Mouse (Mus musculus) heart, embryonic 11.5 days (tissue): ENCODE results near the gene Tcp11l1. TPM values are rescaled to one million over a fixed set of nuclear protein-coding genes. Genes with fewer than 3 reads are reported as not detected.

Source experiments
- ATAC-seq: fragments of 200-750 bp; cut with Nextera tagmentation; replicated peaks from 2 replicates; pipeline ENCODE4 v1.8.0; 2017; ENCODE audit warnings: moderate library complexity; ENCODE audit not compliant: insufficient number of reproducible peaks, low FRiP score, low TSS enrichment
- H3K27ac ChIP-seq: fragments of 300-500 bp; sonication (generic); 2 replicates; pipeline ENCODE4 v1.5.1; 2014; ENCODE audit warnings: mild to moderate bottlenecking, low read depth, low read length
- H3K27me3 ChIP-seq: fragments of 300-500 bp; sonication (generic); 2 replicates; pipeline ENCODE4 v1.6.1; 2014; ENCODE audit warnings: mild to moderate bottlenecking, low read length, mixed read lengths; ENCODE audit not compliant: control insufficient read depth, insufficient read depth
- H3K36me3 ChIP-seq: fragments of 300-500 bp; sonication (generic); 2 replicates; pipeline ENCODE4 v1.6.1; 2014; ENCODE audit warnings: mild to moderate bottlenecking, low read length, moderate library complexity, mixed read lengths; ENCODE audit not compliant: control insufficient read depth, insufficient read depth
- H3K4me1 ChIP-seq: fragments of 300-500 bp; sonication (generic); 2 replicates; pipeline ENCODE4 v1.6.1; 2014; ENCODE audit warnings: low read length; ENCODE audit not compliant: control insufficient read depth, insufficient read depth
- H3K4me2 ChIP-seq: fragments of 300-500 bp; sonication (generic); 2 replicates; pipeline ENCODE4 v1.6.1; 2014; ENCODE audit warnings: mild to moderate bottlenecking, moderate library complexity
- H3K4me3 ChIP-seq: fragments of 300-500 bp; sonication (generic); 2 replicates; pipeline ENCODE4 v1.5.1; 2014; ENCODE audit warnings: low read depth, low read length
- H3K9ac ChIP-seq: fragments of 300-500 bp; sonication (generic); 2 replicates; pipeline ENCODE4 v1.6.1; 2014; ENCODE audit warnings: mild to moderate bottlenecking, low read depth, low read length, moderate library complexity
- H3K9me3 ChIP-seq: fragments of 300-500 bp; sonication (generic); replicated peaks from 2 replicates; pipeline ENCODE4 v1.6.1; 2016; ENCODE audit warnings: low read length; ENCODE audit not compliant: control insufficient read depth
- WGBS: fragments of 180-500 bp; shearing (Covaris S2); extraction: QIAGEN DNeasy Blood & Tissue Kit; methylation state at CpG from one replicate; pipeline ENCODE4 v1.1.7; 2014; ENCODE audit not compliant: insufficient replicate concordance; 5-methylcytosine and 5-hydroxymethylcytosine counted together
- polyA plus RNA-seq: library from polyadenylated mRNA; unstranded; fragments of >200 nt; fragmentation: Nextera tagmentation; extraction: Ambion mirVana; gene quantifications from 2 replicates; pipeline ENCODE4 v1.2.1, GENCODE M21; 2014

Gene Tcp11l1
- polyA plus RNA-seq, 1 experiment from 2014 or later = 36.0 TPM

- Histone ChIP-seq H3K9ac (no peak overlapping the region), H3K27me3 (no peaks in the 10 kb centered on the region), H3K4me3 (no peak overlapping the region), H3K9me3 (no peaks in the 10 kb centered on the region), H3K4me2 (no peak overlapping the region), H3K4me1 (no peaks in the 10 kb centered on the region), H3K36me3 (no peaks in the 10 kb centered on the region), H3K27ac (no peak overlapping the region)
- no peak for ATAC-seq
- WGBS = 73% methylated on average over 4 of the region's 4 CpGs
Observed at GRCm38 (mm10) chr2:104717827-104718226, 5.9 kb upstream of the Tcp11l1 start.

GRCm38 (mm10) chr2:104717231-104717735 lies 5.3 kb upstream of the Tcp11l1 start:
- H3K27me3 ChIP-seq = no peaks in the 10 kb centered on the region
- no peak overlapping the region for H3K27ac ChIP-seq
- no peak overlapping the region for H3K9ac ChIP-seq
- no peaks in the 10 kb centered on the region for H3K36me3 ChIP-seq
- no peak overlapping the region for H3K4me2 ChIP-seq
- no peak overlapping the region for H3K4me3 ChIP-seq
- ATAC-seq = no peak
- no peaks in the 10 kb centered on the region for H3K4me1 ChIP-seq
- WGBS = 88% methylated on average over 2 of the region's 2 CpGs
- no peaks in the 10 kb centered on the region for H3K9me3 ChIP-seq

- no peaks in the 10 kb centered on the region for H3K27me3 ChIP-seq
- 83% methylated on average over 4 of the region's 4 CpGs for WGBS
- H3K27ac ChIP-seq = no peak within 1 kb of the TSS
- H3K4me2 ChIP-seq = no peak within 1 kb of the TSS
- H3K9me3 ChIP-seq = no peaks in the 10 kb centered on the region
- H3K4me3 ChIP-seq = no peak within 1 kb of the TSS
- no peak for ATAC-seq
- no peaks in the 10 kb centered on the region for H3K36me3 ChIP-seq
- no peak within 1 kb of the TSS for H3K9ac ChIP-seq
- H3K4me1 ChIP-seq = no peaks in the 10 kb centered on the region
Observed at GRCm38 (mm10) chr2:104716279-104716678, 4.3 kb upstream of the Tcp11l1 start, which contains the start of gene Pin1rt1. TSS of gene Pin1rt1 (minus strand) at chr2:104716379.

- Histone ChIP-seq H3K9me3 (no peaks in the 10 kb centered on the region), H3K4me3 (no peak overlapping the region), H3K27ac (no peak overlapping the region), H3K36me3 (no peaks in the 10 kb centered on the region), H3K27me3 (no peaks in the 10 kb centered on the region), H3K9ac (no peak overlapping the region), H3K4me2 (peak overlapping the region; percentile 16; the same call in 1 of the 2 replicates), H3K4me1 (0 out of 2 replicates have a peak, but pooled peaks cover 2% of the 10 kb centered on the region)
- 31% methylated on average over 15 of the region's 15 CpGs for WGBS
- ATAC-seq = no peak
Observed at GRCm38 (mm10) chr2:104714254-104714691, 2.3 kb upstream of the Tcp11l1 start.

- Histone ChIP-seq H3K4me1 (0 out of 2 replicates have a peak, but pooled peaks cover 2% of the 10 kb centered on the region), H3K27ac (0 out of 2 replicates have a peak overlapping the region, but pooled peaks have one; percentile 46), H3K36me3 (no peaks in the 10 kb centered on the region), H3K4me2 (peak overlapping the region; percentile 83), H3K4me3 (peak overlapping the region; percentile 87), H3K9me3 (no peaks in the 10 kb centered on the region), H3K27me3 (no peaks in the 10 kb centered on the region), H3K9ac (peak overlapping the region; percentile 86)
- ATAC-seq = no peak
- WGBS = 2% methylated on average over 7 of the region's 7 CpGs
Observed at GRCm38 (mm10) chr2:104712486-104712809, 479 bp upstream of the Tcp11l1 start.

GRCm38 (mm10) chr2:104710670-104711370 lies 1.1 kb downstream of the Tcp11l1 start:
- H3K36me3 ChIP-seq = no peaks in the 10 kb centered on the region
- H3K9ac ChIP-seq = no peak overlapping the region
- 34% methylated on average over 6 of the region's 6 CpGs for WGBS

GRCm38 (mm10) chr2:104709786-104710337 lies 2.1 kb downstream of the Tcp11l1 start:
- Histone ChIP-seq H3K36me3 (no peaks in the 10 kb centered on the region), H3K27ac (no peak overlapping the region), H3K4me1 (0 out of 2 replicates have a peak, but pooled peaks cover 2% of the 10 kb centered on the region), H3K9ac (no peak overlapping the region), H3K27me3 (no peaks in the 10 kb centered on the region), H3K4me2 (no peak overlapping the region), H3K4me3 (no peak overlapping the region), H3K9me3 (no peaks in the 10 kb centered on the region)
- no peak for ATAC-seq
- 47% methylated on average over 6 of the region's 6 CpGs for WGBS

More at GRCm38 (mm10) chr2:104710670-104711370, 1.1 kb downstream of the Tcp11l1 start:
- no peak for ATAC-seq
- H3K27ac ChIP-seq = no peak overlapping the region
- no peaks in the 10 kb centered on the region for H3K9me3 ChIP-seq
- peak overlapping the region; percentile 83 for H3K4me2 ChIP-seq
- H3K4me1 ChIP-seq = 0 out of 2 replicates have a peak, but pooled peaks cover 2% of the 10 kb centered on the region
- peak overlapping the region; percentile 87 for H3K4me3 ChIP-seq
- no peaks in the 10 kb centered on the region for H3K27me3 ChIP-seq

GRCm38 (mm10) chr2:104704355-104704754 lies 7.6 kb downstream of the Tcp11l1 start:
- H3K4me1 ChIP-seq = no peaks in the 10 kb centered on the region
- no peak for ATAC-seq
- no peak overlapping the region for H3K27ac ChIP-seq
- 72% methylated on average over 3 of the region's 3 CpGs for WGBS
- H3K27me3 ChIP-seq = no peaks in the 10 kb centered on the region
- no peaks in the 10 kb centered on the region for H3K9me3 ChIP-seq
- no peak overlapping the region for H3K4me2 ChIP-seq
- no peak overlapping the region for H3K4me3 ChIP-seq
- H3K9ac ChIP-seq = no peak overlapping the region
- H3K36me3 ChIP-seq = no peaks in the 10 kb centered on the region
